Mouse (Mus musculus): ENCODE data around the gene Lrrn3. TPM values are rescaled to one million over a fixed set of nuclear protein-coding genes. Genes with fewer than 3 reads are reported as not detected.

The Lrrn3 gene
- total and polyA plus RNA-seq, 3 experiments: 2.2 to 35.7 (median 35.5) TPM

DNA sequence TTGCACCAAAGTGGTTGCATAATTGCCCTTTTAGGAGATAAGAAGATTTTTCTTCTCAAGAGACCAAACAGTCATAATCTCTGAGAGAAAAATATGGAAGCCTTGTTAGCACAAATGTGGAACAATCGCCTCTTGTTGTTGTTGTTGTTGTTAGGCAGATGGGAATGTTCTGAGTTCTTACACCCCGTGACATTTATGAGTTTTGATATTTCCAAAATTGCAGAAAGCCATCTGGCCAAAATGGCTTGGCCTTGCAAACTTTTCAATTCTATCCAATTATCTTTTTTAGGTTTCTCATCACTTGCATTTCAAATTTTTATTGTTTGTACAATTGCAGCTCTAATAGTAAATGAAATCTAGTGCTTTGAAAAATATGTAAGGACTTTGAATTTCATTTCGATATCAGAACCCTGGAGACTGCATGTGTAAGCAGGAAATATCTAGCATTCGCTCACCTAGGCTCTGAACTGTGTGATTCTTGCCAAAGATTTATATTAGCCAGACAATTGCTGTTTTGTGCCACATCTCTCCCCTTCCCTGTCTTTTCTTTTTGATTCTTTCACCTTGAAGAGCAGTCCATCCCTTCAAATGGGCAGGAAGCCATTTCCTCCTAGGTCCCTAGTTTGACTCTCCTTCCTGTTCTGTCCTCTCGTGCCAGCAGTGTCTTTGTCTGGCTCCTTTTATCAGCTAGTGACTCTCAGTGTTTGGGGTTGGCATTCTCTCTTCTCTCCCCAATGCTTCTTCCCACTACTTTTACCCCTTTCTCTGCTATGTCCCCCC lies 49.8 kb downstream of the Lrrn3 start:
- no peak for DNase-seq

DNA sequence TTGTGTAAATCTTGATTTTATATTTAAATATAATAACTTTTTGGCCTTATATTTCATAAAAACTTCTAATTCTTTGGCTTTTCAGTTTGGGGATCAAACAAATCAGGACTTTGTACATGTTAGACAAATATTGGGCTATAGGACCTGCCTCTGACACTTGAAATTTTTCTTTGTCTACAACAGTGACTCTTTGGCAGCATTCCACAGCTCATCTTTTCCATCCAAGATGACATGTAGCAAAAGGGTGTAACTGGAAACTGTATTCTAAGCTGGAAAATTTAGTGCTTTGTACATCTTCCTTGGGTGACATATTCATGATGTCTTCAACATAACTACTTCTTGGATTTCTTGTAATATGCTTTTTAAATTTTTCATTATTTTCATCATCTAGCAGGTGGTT lies 57.4 kb downstream of the Lrrn3 start:
- no peak for DNase-seq

DNA sequence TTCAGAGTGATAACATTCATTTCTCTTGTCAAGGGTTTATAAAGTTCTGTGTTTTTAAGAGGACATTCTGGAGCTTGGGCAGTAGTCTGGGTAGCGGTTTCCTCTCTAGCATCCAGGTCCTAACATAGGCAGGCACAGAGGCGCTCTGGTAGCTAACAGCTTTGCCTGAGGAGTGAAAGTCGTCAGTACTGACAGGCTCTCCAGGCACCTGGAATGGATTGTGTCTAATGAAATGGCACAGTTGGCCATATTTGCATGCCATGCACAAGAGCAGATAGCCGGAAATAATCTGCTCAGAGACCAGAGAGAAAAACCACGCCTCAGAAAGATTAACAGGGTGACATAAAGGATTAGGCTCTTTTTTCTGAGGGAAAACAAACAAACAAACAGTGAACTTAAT lies 58.8 kb downstream of the Lrrn3 start:
- no peak for DNase-seq

DNA sequence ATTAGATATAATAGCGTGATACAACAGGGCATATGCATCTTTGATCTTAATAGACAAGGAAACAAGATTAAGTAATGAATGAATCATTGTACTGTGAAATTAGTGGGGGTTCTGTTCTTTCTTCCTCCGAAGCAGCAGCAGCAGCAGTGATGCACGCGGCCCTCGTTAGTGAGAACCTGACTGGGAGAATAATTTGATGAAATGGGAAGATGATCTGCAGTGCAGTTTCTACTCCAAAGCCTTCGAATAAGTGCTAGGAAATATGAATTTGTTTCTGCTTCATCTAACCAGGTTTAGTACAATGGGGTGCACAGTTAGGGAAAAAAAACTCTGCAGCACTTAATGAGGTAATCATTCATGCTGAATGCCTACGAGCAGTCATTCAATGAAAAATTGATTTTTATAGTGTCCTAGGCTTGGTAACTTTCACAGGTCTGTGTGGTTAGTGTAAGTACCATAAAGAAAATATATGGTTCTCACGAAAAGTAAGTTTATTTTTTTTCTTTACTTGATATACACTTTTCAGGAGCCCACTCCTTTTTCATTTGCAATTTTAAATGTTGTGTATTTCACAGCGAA lies 61.0 kb downstream of the Lrrn3 start:
- no peak for DNase-seq

DNA sequence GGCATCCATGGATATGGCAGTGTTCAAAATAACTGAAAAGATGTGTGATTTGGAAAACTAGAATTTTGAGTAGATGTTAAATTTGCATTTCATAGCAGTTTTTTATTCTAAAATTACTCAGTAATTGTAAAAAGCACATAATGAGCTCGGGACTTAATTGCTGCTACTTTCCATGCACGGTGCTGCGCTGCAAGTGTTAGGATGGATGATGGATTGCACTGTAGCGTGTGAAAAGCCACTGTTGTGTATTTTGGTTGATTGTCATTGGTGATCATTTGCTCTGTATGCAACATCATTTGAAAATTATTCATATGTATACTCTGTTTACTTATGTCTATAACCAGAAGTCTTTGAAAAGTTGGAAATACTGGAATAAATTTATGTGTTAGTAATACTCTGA lies 68.3 kb downstream of the Lrrn3 start:
- no peak for DNase-seq

DNA sequence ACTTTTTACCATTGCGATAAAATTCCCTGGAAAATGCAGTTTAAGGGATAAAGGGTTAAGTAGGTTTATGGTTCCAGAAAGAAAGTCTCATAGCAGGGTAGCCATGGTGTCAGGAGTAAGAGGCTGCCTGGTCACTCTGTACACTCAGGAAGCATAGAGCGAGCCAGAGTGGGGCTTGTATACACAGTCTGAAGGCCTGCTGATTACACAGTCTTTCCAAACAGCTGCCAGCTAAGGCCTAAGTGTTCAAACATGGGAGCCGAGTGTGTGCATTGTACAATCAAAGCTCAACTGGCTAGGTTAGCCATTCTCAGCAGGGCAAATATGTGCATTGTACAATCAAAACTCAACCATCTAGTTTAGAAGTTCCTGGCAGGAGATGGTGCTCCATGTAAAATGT lies 69.1 kb downstream of the Lrrn3 start:
- DNase-seq: no peak

DNA sequence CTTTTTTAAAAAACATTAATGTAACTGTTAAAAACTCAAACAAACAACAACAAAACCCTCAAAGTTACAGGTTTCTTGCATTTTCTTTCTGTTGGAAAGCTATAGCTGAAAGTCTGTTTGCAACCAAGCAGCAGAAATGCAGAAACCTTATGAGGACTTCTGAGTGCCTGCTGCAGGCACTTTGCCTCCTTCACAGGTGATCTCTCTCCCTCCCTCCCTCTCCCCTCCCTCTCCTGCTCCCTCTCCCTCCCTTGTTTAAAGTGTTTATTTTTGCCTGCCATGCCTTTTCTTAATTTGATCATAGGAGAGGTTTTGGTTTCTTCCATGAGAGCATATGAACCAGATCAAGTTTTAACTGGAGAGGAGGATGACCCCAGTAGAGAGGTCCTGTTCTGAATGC lies 69.6 kb downstream of the Lrrn3 start:
- no peak for DNase-seq

DNA sequence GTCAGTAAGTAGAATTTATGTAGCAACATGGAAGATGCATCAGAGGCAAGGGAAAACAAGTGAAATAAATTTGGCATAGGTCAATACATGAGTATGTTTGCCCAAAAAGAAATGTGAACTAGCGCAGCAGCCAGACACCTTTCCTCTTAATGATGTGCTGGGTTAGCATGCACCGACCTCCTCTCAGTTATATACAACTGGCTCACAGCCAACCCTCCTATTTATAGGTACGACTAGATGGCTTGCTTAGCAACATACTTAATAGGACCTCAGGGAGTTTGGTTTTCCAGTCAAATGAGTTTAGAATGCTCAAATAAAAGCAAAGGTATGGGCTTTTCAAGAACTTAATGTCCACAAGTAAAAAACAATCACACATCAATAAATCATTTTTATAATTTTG lies 76.8 kb downstream of the Lrrn3 start:
- no peak for DNase-seq

DNA sequence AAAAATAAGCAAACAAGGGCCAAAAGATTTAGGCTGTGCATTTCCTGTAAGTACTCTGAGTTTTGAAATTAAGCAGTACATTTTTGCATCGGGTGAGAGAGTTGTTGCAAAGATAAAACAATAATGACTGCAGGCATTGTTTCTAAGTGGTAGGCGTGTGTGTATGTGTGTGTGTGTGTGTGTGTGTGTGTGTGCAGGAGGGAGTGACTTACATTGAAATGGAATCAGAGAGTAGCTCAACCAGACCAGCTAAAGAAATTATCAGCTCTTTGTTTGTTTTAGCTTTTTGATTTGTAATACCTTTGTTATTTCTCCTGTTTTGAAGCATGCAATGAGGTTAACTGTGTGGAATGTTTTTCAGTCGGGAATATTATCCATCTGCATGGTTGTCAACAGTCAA lies 84.3 kb downstream of the Lrrn3 start:
- DNase-seq: no peak
